Comparison of ENCODE assay signal across 19 mouse cellular contexts in genomic region chr8:92286841-92287811, GRCm38 (mm10).
A peak's percentile ranks its signal among the peaks of the same experiment; 100 is the strongest.
DNase-seq lines count a peak whose midpoint lies in the region; ATAC-seq and TF ChIP-seq lines count a peak whose summit lies in the region.
"Had no signal": no experiment of that assay in that cellular context is flagged by ENCODE, and none has a peak within 500 bp of the region (broad histone marks: within the 10 kb centered on the region; RNA-seq: fewer than 3 reads in every experiment).

No protein-coding gene starts in this region.

- DNase-seq in kidney, postnatal 14 days: peak; percentile 1
- DNase-seq in kidney, adult 8-10 months: no peak
- DNase-seq in embryo, embryonic 11.5 days (ENCODE audit: low read depth, low spot score): peak; percentile 24
- DNase-seq in embryonic facial prominence, embryonic 14.5 days (ENCODE audit: low spot score): peak; percentile 22
- peak; percentile 66 for DNase-seq in limb, embryonic 14.5 days (ENCODE audit: low spot score)
- DNase-seq in adipocyte (ENCODE audit: low spot score): no peak
- no peak for DNase-seq in layer of hippocampus, adult 8-10 months (ENCODE audit: low spot score in 2 of 2)
- no peak for DNase-seq in lung, postnatal 10 days
- DNase-seq: cerebellum, adult 9-11 months; gastrocnemius, adult 2 months; kidney, postnatal 10 days; lung, adult 2 months; lung, postnatal 4 days had no signal

- H3K4me1 ChIP-seq in embryonic facial prominence, embryonic 14.5 days (ENCODE audit: control insufficient read depth, insufficient read depth, low read length): peaks cover 4% of the 10 kb centered on the region
- H3K4me1 ChIP-seq in limb, embryonic 14.5 days (ENCODE audit: control insufficient read depth, insufficient read depth, low read length): peaks cover 7% of the 10 kb centered on the region; the same call in 1 of the 2 replicates
- H3K4me1 ChIP-seq: heart, embryonic 13.5 days; intestine, embryonic 15.5 days; stomach, embryonic 15.5 days had no signal

- H3K4me3 ChIP-seq in embryonic facial prominence, embryonic 14.5 days (ENCODE audit: low read depth, low read length): no peak overlapping the region
- H3K4me3 ChIP-seq in limb, embryonic 14.5 days (replicated peaks; ENCODE audit: low read length): no peak overlapping the region
- H3K4me3 ChIP-seq: gastrocnemius, adult 2 months; heart, embryonic 13.5 days; intestine, embryonic 15.5 days; midbrain, embryonic 15.5 days; stomach, embryonic 15.5 days had no signal

- WGBS in embryonic facial prominence, embryonic 14.5 days: 40% methylated on average over 26 of the region's 26 CpGs
- 12% methylated on average over 26 of the region's 26 CpGs for WGBS in limb, embryonic 14.5 days

- H3K27me3 ChIP-seq in embryonic facial prominence, embryonic 14.5 days (replicated peaks; ENCODE audit: control insufficient read depth, insufficient read depth, low read length): no peaks in the 10 kb centered on the region; the same call in none of the 2 replicates
- 0 out of 2 replicates have a peak, but pooled peaks cover 7% of the 10 kb centered on the region for H3K27me3 ChIP-seq in limb, embryonic 14.5 days (ENCODE audit: control insufficient read depth, insufficient read depth, low read length)
- H3K27me3 ChIP-seq: intestine, embryonic 15.5 days; midbrain, embryonic 15.5 days had no signal

- no peak for ATAC-seq in embryonic facial prominence, embryonic 14.5 days (ENCODE audit: low read depth)
- peak; percentile 65; the same call in 1 of the 2 replicates for ATAC-seq in limb, embryonic 14.5 days (ENCODE audit: low FRiP score, low read depth)
- ATAC-seq: forebrain, embryonic 14.5 days; intestine, embryonic 15.5 days; midbrain, embryonic 15.5 days had no signal

- no peak for TF ChIP-seq POLR2A in limb, embryonic 14.5 days (IDR thresholded peaks at IDR 0.05; ENCODE audit: borderline replicate concordance, extremely low read depth, insufficient read depth, insufficient read length)

- peak overlapping the region; percentile 35 for H3K4me2 ChIP-seq in embryonic facial prominence, embryonic 14.5 days (ENCODE audit: low read depth, low read length)
- H3K4me2 ChIP-seq in limb, embryonic 14.5 days (replicated peaks; ENCODE audit: low read depth, low read length, severe bottlenecking): peak overlapping the region; percentile 24
- H3K4me2 ChIP-seq: heart, embryonic 13.5 days; intestine, embryonic 15.5 days; liver, embryonic 11.5 days; midbrain, embryonic 15.5 days; stomach, embryonic 15.5 days had no signal

- no peak overlapping the region for H3K27ac ChIP-seq in embryonic facial prominence, embryonic 14.5 days (replicated peaks; ENCODE audit: low read depth, low read length)
- H3K27ac ChIP-seq in limb, embryonic 14.5 days (replicated peaks; ENCODE audit: low read depth, low read length): 0 out of 2 replicates have a peak overlapping the region, but pooled peaks have one; percentile 3
- H3K27ac ChIP-seq: gastrocnemius, adult 2 months; heart, embryonic 13.5 days; intestine, embryonic 15.5 days; midbrain, embryonic 15.5 days; stomach, embryonic 15.5 days had no signal

- no peaks in the 10 kb centered on the region for H3K9me3 ChIP-seq in embryonic facial prominence, embryonic 14.5 days (ENCODE audit: control insufficient read depth, low read length)
- H3K9me3 ChIP-seq in limb, embryonic 14.5 days (ENCODE audit: control insufficient read depth, low read length): no peaks in the 10 kb centered on the region
- H3K9me3 ChIP-seq: heart, embryonic 13.5 days; intestine, embryonic 15.5 days; midbrain, embryonic 15.5 days; stomach, embryonic 15.5 days had no signal

- no peaks in the 10 kb centered on the region for H3K36me3 ChIP-seq in embryonic facial prominence, embryonic 14.5 days (ENCODE audit: control insufficient read depth, insufficient read depth, low read length)
- no peaks in the 10 kb centered on the region for H3K36me3 ChIP-seq in limb, embryonic 14.5 days (ENCODE audit: control insufficient read depth, insufficient read depth, low read length)
- H3K36me3 ChIP-seq: heart, embryonic 13.5 days; intestine, embryonic 15.5 days; midbrain, embryonic 15.5 days; stomach, embryonic 15.5 days had no signal

- H3K9ac ChIP-seq in embryonic facial prominence, embryonic 14.5 days (ENCODE audit: low read depth, low read length): 0 out of 2 replicates have a peak overlapping the region, but pooled peaks have one; percentile 21
- no peak overlapping the region for H3K9ac ChIP-seq in limb, embryonic 14.5 days (ENCODE audit: low read depth, low read length, severe bottlenecking)
- H3K9ac ChIP-seq: heart, embryonic 13.5 days; intestine, embryonic 15.5 days; midbrain, embryonic 15.5 days; stomach, embryonic 15.5 days had no signal

Comparison
In these comparisons a context has a peak if more than half of its experiments do, and no peak if none do; other contexts are left out.
1. DNase-seq: peak in kidney, postnatal 14 days (single experiment), embryo, embryonic 11.5 days (single experiment), embryonic facial prominence, embryonic 14.5 days (single experiment) and limb, embryonic 14.5 days (single experiment); none in kidney, adult 8-10 months (0 of 2), adipocyte (single experiment), layer of hippocampus, adult 8-10 months (0 of 2) and lung, postnatal 10 days (single experiment).